Mouse (Mus musculus) sigmoid colon, adult 10 weeks (tissue): Measurements from ENCODE around the gene Ccdc3. TPM values are rescaled to one million over a fixed set of nuclear protein-coding genes. Genes with fewer than 3 reads are reported as not detected.

Source experiments
- polyA plus RNA-seq: library from polyadenylated mRNA; stranded (reverse); fragments of 350-450 nt; fragmentation: Illumina TruSeq; extraction: RNeasy Lipid Tissue Mini Kit (QIAGEN cat#74804); gene quantifications from one replicate; pipeline ENCODE4 v1.2.3, GENCODE M21; 2014; ENCODE audit warnings: low read depth, low replicate concordance

Gene Ccdc3
- polyA plus RNA-seq = 12.4 TPM

DNA sequence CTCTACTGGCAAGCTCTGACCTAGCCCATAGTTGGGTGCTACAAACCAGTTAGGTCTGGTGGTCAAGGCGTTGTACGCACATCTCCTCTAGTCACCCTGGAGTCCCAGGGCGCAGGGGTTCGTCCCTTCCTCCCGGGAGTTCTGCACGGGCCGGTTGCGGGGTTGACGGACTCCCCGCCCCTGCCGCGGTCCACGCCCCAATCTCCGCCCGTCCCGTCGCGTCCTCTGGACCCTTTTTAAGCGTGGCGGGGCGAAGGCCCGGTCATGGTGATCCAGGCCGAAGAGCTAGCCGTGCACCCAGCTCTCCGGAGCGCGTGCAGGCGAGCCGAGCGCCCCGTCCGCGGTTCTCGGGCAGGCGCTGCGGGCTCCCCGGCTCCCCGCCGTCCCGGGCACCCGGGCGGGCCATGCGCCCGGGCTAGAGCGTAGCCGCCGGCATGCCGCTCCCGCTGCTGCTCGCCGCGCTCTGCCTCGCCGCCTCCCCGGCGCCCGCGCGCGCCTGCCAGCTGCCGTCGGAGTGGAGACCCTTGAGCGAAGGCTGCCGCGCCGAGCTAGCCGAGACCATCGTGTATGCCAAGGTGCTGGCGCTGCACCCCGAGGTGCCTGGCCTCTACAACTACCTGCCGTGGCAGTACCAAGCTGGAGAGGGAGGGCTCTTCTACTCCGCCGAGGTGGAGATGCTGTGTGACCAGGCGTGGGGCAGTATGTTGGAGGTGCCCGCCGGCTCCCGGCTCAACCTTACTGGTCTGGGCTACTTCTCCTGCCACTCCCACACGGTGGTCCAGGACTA lies at the start of gene Ccdc3:
Ccdc3 (plus strand) TSS at position 277 of the 787 bp plus-strand sequence.

Other genes starting within 250 kb of the Ccdc3 start
- gene Phyh, start 218.8 kb upstream of the Ccdc3 start, polyA plus RNA-seq = 455 TPM
- gene Ucma, start 161.7 kb upstream of the Ccdc3 start, polyA plus RNA-seq = not detected
- gene Mcm10, start 125.0 kb upstream of the Ccdc3 start, polyA plus RNA-seq = 3.3 TPM
- gene Optn, start 73.7 kb upstream of the Ccdc3 start, polyA plus RNA-seq = 26.9 TPM